Mouse (Mus musculus) A20 (cell line): ENCODE data around the gene Galnt12.

ENCODE experiments used
- DNase-seq: peaks from one replicate; pipeline ENCODE4 v3.0.0-alpha.2; 2011; ENCODE audit warnings: low read depth, low spot score

Gene Galnt12

DNA sequence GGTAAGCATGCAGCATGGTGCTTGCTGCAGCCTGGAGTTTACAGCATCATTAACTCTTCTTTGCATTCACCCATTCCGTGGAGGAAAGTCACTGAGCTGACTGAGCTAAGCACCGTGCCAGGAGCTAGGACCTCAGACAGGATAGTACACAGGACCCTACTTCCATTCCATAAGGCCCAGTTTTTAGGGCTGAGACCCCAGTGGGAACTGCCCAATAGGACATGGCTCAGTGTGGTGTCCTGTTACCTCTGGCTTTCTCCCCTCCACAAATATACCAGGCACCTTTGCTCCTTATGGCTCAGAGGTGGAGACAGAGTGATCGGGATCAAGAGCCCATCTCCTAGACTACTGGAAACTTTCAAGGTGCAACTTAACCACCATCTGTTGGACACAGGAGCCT, 59.1 kb downstream of the Galnt12 start:
- no peak for DNase-seq

DNA sequence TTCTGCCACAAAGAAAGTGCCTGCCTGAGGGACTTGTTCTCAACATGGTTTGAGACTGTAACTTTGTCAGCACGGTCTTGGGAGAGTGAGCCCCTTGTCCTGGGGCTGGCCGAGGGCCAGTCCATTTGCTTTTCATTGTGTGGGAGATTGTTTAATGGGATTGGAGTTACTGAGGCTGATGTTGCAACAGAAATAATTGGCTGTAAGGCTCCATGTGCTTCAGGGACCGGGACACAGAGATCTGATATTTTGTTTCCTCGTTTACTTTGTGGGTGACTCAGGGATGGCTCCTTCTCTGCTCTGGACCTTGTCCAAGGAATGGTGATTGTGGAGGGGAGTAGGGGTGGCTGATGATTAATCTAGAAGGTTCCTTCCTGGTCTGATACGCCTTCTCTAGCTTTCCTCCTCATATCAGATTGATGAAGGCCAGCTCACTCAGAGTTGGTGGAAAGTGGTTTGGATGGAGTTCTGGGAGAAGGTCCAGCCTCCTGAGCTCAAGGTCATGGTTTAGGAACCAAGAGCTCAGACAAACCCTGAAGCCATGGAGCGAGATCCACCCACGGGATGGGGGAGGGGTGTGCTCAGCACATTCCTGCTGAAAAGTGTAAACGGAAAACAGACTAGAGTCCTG, 60.0 kb downstream of the Galnt12 start:
- DNase-seq, result no peak

DNA sequence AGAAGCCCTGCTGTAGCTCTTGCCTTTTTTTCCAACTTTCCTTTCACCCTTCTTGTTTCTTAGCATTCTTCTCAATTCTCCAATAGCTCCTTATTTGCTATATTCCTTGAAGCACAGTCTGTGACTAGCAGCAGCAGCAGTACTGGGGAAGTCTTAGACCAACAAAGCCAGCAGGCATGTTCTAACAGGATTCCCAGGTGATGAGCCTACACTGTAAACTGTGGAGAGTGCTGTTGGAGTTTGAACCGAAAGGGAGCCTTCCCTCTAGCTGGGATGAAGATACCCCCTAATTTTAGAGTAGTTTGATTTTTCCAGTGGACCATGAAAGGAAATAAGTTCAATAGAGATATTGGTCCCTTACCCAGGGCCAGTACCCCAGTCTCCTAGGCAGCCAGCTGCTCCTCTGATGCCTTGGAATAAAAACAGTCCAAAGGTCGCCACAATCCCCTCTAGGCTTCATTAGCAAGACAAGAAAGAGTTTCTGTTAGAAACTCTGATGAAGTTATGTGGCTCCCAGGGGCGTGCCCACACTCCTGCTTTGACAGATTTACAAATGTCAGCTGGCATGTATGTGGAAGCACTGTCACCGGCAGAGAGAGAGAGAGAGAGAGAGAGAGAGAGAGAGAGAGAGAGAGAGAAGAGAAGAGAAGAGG, 69.5 kb downstream of the Galnt12 start:
- no peak for DNase-seq

DNA sequence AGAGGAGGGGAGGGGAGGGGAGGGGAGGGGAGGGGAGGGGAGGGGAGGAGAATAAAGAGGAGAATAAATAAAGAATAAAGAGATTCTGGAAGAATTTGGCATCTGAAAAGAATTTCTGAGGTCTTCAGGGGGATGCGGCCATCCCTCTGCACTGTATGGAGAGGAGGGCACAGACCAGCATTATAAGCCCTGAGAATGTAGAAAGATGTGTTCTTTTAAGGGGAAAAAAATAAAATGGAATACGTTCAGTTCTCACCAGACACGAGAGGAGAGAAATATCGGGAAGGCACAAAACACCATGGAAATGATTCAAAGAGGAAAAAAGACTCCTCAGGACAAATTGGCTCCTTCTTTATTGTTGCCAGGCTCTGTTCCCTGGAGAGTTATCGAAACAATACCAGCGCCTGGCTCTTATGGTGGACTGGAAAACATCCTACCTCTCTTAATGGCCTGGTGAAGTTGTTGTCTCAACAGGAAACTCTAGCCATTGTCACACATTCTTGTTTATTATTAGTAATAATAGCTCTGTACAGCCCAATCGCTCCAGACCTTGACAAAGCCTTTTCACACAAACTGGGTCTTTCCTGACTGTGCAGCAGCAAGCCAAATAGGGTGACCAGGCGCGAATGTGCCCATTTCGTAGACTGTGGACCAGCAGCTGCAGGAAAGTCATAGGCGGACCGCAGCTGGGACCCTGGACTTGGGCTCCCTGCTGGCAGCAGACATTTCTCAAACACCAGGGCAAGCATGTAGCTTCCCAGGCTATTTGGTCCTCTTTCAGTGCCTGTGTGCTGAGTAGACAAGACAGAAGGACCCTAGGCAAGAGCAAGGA, 70.3 kb downstream of the Galnt12 start:
- no peak for DNase-seq

DNA sequence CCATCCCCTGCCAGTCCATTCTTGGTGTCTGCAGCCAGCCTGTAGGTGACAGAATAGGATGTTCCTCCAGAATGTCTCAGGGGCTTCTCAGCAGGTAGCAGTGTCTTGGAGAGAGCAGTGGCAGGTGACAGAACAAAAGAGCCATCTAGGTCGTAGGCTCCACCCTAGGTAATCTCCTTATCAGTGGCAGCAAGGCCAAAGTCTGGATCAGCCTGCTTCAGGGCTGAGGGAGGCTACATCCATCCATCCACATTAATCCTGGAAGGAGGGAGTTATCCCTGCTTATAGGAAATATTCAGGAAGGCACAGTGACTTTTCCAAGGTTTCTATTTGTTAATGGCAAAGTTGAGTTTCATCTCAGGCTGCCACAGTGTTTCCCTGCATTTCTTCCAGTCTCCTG, 80.6 kb downstream of the Galnt12 start:
- DNase-seq, result no peak
